8 mouse cellular contexts compared by ENCODE assay signal in the genomic region with DNA sequence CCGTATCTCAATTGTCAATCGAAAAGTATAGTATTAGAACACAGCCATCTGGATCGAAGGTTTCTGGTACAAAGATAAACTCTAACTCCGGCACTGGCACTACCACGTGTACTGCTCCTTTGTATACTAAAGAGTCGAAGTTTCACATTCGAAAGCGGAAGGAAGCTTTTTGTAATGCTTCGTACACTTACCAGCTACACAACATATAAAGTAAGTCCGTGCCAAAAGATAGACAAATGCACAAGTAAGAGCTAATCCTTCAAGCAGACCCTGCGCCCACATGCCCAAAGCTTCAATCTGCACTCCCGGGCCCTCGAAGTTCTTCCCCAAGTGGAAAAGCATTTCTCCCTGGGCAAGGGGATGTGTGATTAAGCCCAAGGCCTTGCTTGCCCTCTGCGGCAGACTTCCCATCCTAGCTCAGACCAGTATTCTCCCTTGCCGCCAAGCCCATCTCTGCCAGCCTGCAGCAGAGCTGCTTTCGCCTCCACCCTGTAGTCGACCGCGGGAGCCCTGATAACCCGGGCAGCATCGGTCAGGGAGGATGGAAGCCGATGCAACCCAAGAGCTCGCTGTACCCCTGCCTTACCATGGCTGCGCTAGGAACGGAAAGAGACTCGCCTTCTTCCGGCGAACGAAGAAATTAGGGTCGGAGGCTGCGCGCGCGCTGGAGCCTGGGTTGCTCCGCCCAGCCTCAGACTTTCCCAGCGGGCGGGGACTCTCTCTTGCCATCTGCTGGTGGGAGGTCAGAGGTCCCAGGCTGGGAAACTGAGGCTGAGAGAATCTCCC. TPM values are rescaled to one million over a fixed set of nuclear protein-coding genes. Genes with fewer than 3 reads are reported as not detected.
DNase-seq lines count a peak whose midpoint lies in the region; ATAC-seq lines count a peak whose summit lies in the region.

A gene (minus strand): TSS at position 683 of the 786 bp plus-strand sequence.

- H3K27ac ChIP-seq in hindbrain, embryonic 14.5 days, result peak within 1 kb of the TSS; percentile 88

- ATAC-seq in hindbrain, embryonic 14.5 days (ENCODE audit: low FRiP score), result peak; percentile 93

- peak within 1 kb of the TSS; percentile 71 for H3K4me2 ChIP-seq in hindbrain, embryonic 14.5 days (replicated peaks)

- H3K27me3 ChIP-seq in hindbrain, embryonic 14.5 days (ENCODE audit: control insufficient read depth, insufficient read depth, low read length), result no peaks in the 10 kb centered on the region

- no peaks in the 10 kb centered on the region for H3K4me1 ChIP-seq in hindbrain, embryonic 14.5 days (replicated peaks; ENCODE audit: control insufficient read depth, insufficient read depth, low read length)

- no peaks in the 10 kb centered on the region for H3K9me3 ChIP-seq in hindbrain, embryonic 14.5 days (ENCODE audit: control insufficient read depth, low read length)

- H3K9ac ChIP-seq in hindbrain, embryonic 14.5 days, result peak within 1 kb of the TSS; percentile 80

- peaks cover 18% of the 10 kb centered on the region for H3K36me3 ChIP-seq in hindbrain, embryonic 14.5 days (replicated peaks; ENCODE audit: control insufficient read depth, insufficient read depth)

- WGBS in hindbrain, embryonic 14.5 days, result 21% methylated on average over 37 of the region's 37 CpGs

- peak; percentile 84 for DNase-seq in T-cell, adult 2 months (ENCODE audit: low spot score)
- DNase-seq in cerebellum, postnatal 36 days, result peak; percentile 73 to 74
- DNase-seq in frontal cortex, postnatal 36 days (ENCODE audit: low spot score in 2 of 2), result peak; percentile 80
- peak; percentile 79 for DNase-seq in hindbrain, embryonic 14.5 days (ENCODE audit: low spot score)
- peak; percentile 79 to 80 for DNase-seq in layer of hippocampus, postnatal 36 days
- peak; percentile 81 for DNase-seq in lung, postnatal 25 days (ENCODE audit: low spot score)
- DNase-seq in retina, adult 2 months (ENCODE audit: low read depth, low spot score), result peak; percentile 60
- peak; percentile 84 for DNase-seq in thymus, postnatal 25 days

- H3K4me3 ChIP-seq in hindbrain, embryonic 14.5 days (replicated peaks; ENCODE audit: low read length), result peak within 1 kb of the TSS; percentile 57

RNA-seq across cellular contexts. Expression of the gene that starts here (rescaled TPM):
- 408 and 462 TPM in 2 replicates for polyA plus RNA-seq in hindbrain, embryonic 14.5 days (2014; fragmentation: Nextera tagmentation; extraction: Ambion mirVana)
- 100 to 1,000 TPM; 475 to 493 TPM for total RNA-seq in layer of hippocampus, postnatal 36 days (2021)

Comparison
In these comparisons a context has a peak if more than half of its experiments do, and no peak if none do; other contexts are left out.
1. Peak in every context shown above with its lines: DNase-seq, ATAC-seq, H3K4me3 ChIP-seq and H3K27ac ChIP-seq.